Mouse (Mus musculus) midbrain, embryonic 15.5 days (tissue): ENCODE measurements around the gene Tgif2. TPM values are rescaled to one million over a fixed set of nuclear protein-coding genes. Genes with fewer than 3 reads are reported as not detected.
"Not testable (repeated sequence)": the region's sequence is repeated elsewhere in the genome, so short reads cannot be mapped to it uniquely, and the experiment has no call there.

Experiments
- ATAC-seq: fragments of 200-750 bp; cut with Nextera tagmentation; replicated peaks from 2 replicates; pipeline ENCODE4 v1.8.0; 2017; ENCODE audit warnings: moderate TSS enrichment
- H3K27ac ChIP-seq: fragments of 300-500 bp; sonication (generic); 2 replicates; pipeline ENCODE4 v1.5.1; 2015; ENCODE audit warnings: mild to moderate bottlenecking, inconsistent platforms
- H3K27me3 ChIP-seq: fragments of 300-500 bp; sonication (generic); replicated peaks from 2 replicates; pipeline ENCODE4 v1.6.1; 2015; ENCODE audit warnings: inconsistent platforms
- H3K36me3 ChIP-seq: fragments of 300-500 bp; sonication (generic); replicated peaks from 2 replicates; pipeline ENCODE4 v1.6.1; 2015; ENCODE audit warnings: inconsistent platforms
- H3K4me1 ChIP-seq: fragments of 300-500 bp; sonication (generic); 2 replicates; pipeline ENCODE4 v1.6.1; 2015; ENCODE audit warnings: inconsistent platforms
- H3K4me2 ChIP-seq: fragments of 300-500 bp; sonication (generic); 2 replicates; pipeline ENCODE4 v1.6.1; 2015; ENCODE audit warnings: inconsistent platforms, mild to moderate bottlenecking, moderate library complexity
- H3K4me3 ChIP-seq: fragments of 300-500 bp; sonication (generic); 2 replicates; pipeline ENCODE4 v1.5.1; 2015; ENCODE audit warnings: mild to moderate bottlenecking, inconsistent platforms
- H3K9ac ChIP-seq: fragments of 300-500 bp; sonication (generic); 2 replicates; pipeline ENCODE4 v1.6.1; 2015; ENCODE audit warnings: mild to moderate bottlenecking, inconsistent platforms
- H3K9me3 ChIP-seq: fragments of 300-500 bp; sonication (generic); 2 replicates; pipeline ENCODE4 v1.6.1; 2016; ENCODE audit warnings: inconsistent platforms
- WGBS: fragments of 180-500 bp; shearing (Covaris S2); methylation state at CpG from one replicate; pipeline ENCODE4 v1.1.7; 2015; ENCODE audit warnings: mixed read lengths; 5-methylcytosine and 5-hydroxymethylcytosine counted together
- polyA plus RNA-seq: library from polyadenylated mRNA; unstranded; fragments of >200 nt; fragmentation: Nextera tagmentation; extraction: Ambion mirVana; gene quantifications from 2 replicates; pipeline ENCODE4 v1.2.1, GENCODE M21; 2015

Tgif2 gene
- polyA plus RNA-seq, 1 experiment from 2014 or later: 19.9 TPM

GRCm38 (mm10) chr2:156884396-156885211 is 44.8 kb downstream of the Tgif2 start:
- Histone ChIP-seq H3K9ac (no peak overlapping the region), H3K4me3 (no peak overlapping the region), H3K9me3 (no peaks in the 10 kb centered on the region), H3K36me3 (no peaks in the 10 kb centered on the region), H3K27me3 (no peaks in the 10 kb centered on the region), H3K27ac (no peak overlapping the region), H3K4me2 (no peak overlapping the region), H3K4me1 (no peaks in the 10 kb centered on the region)
- no peak for ATAC-seq
- 91% methylated on average over 10 of the region's 10 CpGs for WGBS

GRCm38 (mm10) chr2:156885666-156886065 is 45.9 kb downstream of the Tgif2 start:
- not testable (repeated sequence) for H3K9ac ChIP-seq, H3K27me3 ChIP-seq, H3K9me3 ChIP-seq, H3K27ac ChIP-seq, H3K36me3 ChIP-seq, ATAC-seq, H3K4me1 ChIP-seq, H3K4me2 ChIP-seq, H3K4me3 ChIP-seq
- 89% methylated on average over 2 of the region's 2 CpGs for WGBS

- WGBS: 83% methylated on average over 10 of the region's 10 CpGs
- Histone ChIP-seq H3K9me3 (no peaks in the 10 kb centered on the region), H3K4me2 (no peak overlapping the region), H3K9ac (no peak overlapping the region), H3K36me3 (no peaks in the 10 kb centered on the region), H3K27me3 (no peaks in the 10 kb centered on the region), H3K4me1 (no peaks in the 10 kb centered on the region), H3K27ac (no peak overlapping the region), H3K4me3 (no peak overlapping the region)
- ATAC-seq: no peak
Measured at GRCm38 (mm10) chr2:156886084-156886631, 46.4 kb downstream of the Tgif2 start.

- no peak within 1 kb of the TSS for H3K4me3 ChIP-seq
Measured at GRCm38 (mm10) chr2:156887017-156887416, 47.2 kb downstream of the Tgif2 start, which contains the start of gene Sla2. Gene Sla2 (minus strand): TSS chr2:156887192.

GRCm38 (mm10) chr2:156888490-156888889 is 48.7 kb downstream of the Tgif2 start:
- no peaks in the 10 kb centered on the region for H3K9me3 ChIP-seq
- no peak overlapping the region for H3K4me3 ChIP-seq
- no peak overlapping the region for H3K27ac ChIP-seq
- ATAC-seq: no peak
- 79% methylated on average over 3 of the region's 3 CpGs for WGBS
- no peak overlapping the region for H3K4me2 ChIP-seq
- no peak overlapping the region for H3K9ac ChIP-seq
- H3K4me1 ChIP-seq: peaks cover 15% of the 10 kb centered on the region
- H3K27me3 ChIP-seq: no peaks in the 10 kb centered on the region
- no peaks in the 10 kb centered on the region for H3K36me3 ChIP-seq

More at GRCm38 (mm10) chr2:156887017-156887416, 47.2 kb downstream of the Tgif2 start, which contains the start of gene Sla2:
- H3K36me3 ChIP-seq: no peaks in the 10 kb centered on the region
- peaks cover 3% of the 10 kb centered on the region; the same call in 1 of the 2 replicates for H3K4me1 ChIP-seq
- H3K9ac ChIP-seq: no peak within 1 kb of the TSS
- no peaks in the 10 kb centered on the region for H3K27me3 ChIP-seq
- H3K4me2 ChIP-seq: no peak within 1 kb of the TSS
- no peak within 1 kb of the TSS for H3K27ac ChIP-seq
- 72% methylated on average over 6 of the region's 6 CpGs for WGBS
- H3K9me3 ChIP-seq: no peaks in the 10 kb centered on the region
- ATAC-seq: no peak

- Histone ChIP-seq H3K27me3 (no peaks in the 10 kb centered on the region), H3K9me3 (no peaks in the 10 kb centered on the region), H3K4me1 (peaks cover 15% of the 10 kb centered on the region), H3K4me2 (no peak overlapping the region), H3K9ac (no peak overlapping the region), H3K27ac (peak overlapping the region; percentile 2; the same call in 1 of the 2 replicates), H3K36me3 (no peaks in the 10 kb centered on the region), H3K4me3 (no peak overlapping the region)
- WGBS: 21% methylated on average over 3 of the region's 3 CpGs
- ATAC-seq: peak; percentile 80
Measured at GRCm38 (mm10) chr2:156892240-156892639, 52.4 kb downstream of the Tgif2 start.

- no peak for ATAC-seq
- Histone ChIP-seq H3K36me3 (no peaks in the 10 kb centered on the region), H3K27ac (no peak overlapping the region), H3K9ac (no peak overlapping the region), H3K4me3 (no peak overlapping the region), H3K4me2 (no peak overlapping the region), H3K9me3 (no peaks in the 10 kb centered on the region), H3K27me3 (no peaks in the 10 kb centered on the region), H3K4me1 (peaks cover 15% of the 10 kb centered on the region)
- WGBS: 65% methylated on average over 6 of the region's 6 CpGs
Measured at GRCm38 (mm10) chr2:156892821-156893220, 53.0 kb downstream of the Tgif2 start.

- Histone ChIP-seq H3K9ac (no peak overlapping the region), H3K36me3 (no peaks in the 10 kb centered on the region), H3K4me3 (no peak overlapping the region), H3K4me1 (peaks cover 15% of the 10 kb centered on the region), H3K9me3 (no peaks in the 10 kb centered on the region), H3K27ac (no peak overlapping the region), H3K27me3 (no peaks in the 10 kb centered on the region), H3K4me2 (no peak overlapping the region)
- WGBS: 84% methylated on average over 15 of the region's 15 CpGs
- ATAC-seq: no peak
Measured at GRCm38 (mm10) chr2:156894496-156895265, 54.9 kb downstream of the Tgif2 start.

- no peak overlapping the region for H3K4me3 ChIP-seq
- no peaks in the 10 kb centered on the region for H3K9me3 ChIP-seq
- ATAC-seq: no peak
- no peaks in the 10 kb centered on the region for H3K36me3 ChIP-seq
- no peak overlapping the region for H3K4me2 ChIP-seq
- H3K27me3 ChIP-seq: no peaks in the 10 kb centered on the region
- no peak overlapping the region for H3K27ac ChIP-seq
- no peak overlapping the region for H3K9ac ChIP-seq
- WGBS: 74% methylated on average over 9 of the region's 9 CpGs
- peaks cover 15% of the 10 kb centered on the region for H3K4me1 ChIP-seq
Measured at GRCm38 (mm10) chr2:156896384-156896914, 56.6 kb downstream of the Tgif2 start.

GRCm38 (mm10) chr2:156897034-156897433 is 57.2 kb downstream of the Tgif2 start:
- H3K9me3 ChIP-seq: no peaks in the 10 kb centered on the region
- WGBS: 84% methylated on average over 9 of the region's 9 CpGs
- no peaks in the 10 kb centered on the region for H3K27me3 ChIP-seq
- no peaks in the 10 kb centered on the region for H3K36me3 ChIP-seq
- no peak for ATAC-seq
- peaks cover 11% of the 10 kb centered on the region for H3K4me1 ChIP-seq
- no peak overlapping the region for H3K4me3 ChIP-seq
- no peak overlapping the region for H3K4me2 ChIP-seq
- H3K27ac ChIP-seq: no peak overlapping the region
- H3K9ac ChIP-seq: no peak overlapping the region

GRCm38 (mm10) chr2:156898374-156898773 is 58.6 kb downstream of the Tgif2 start:
- Histone ChIP-seq H3K27ac (no peak overlapping the region), H3K9me3 (no peaks in the 10 kb centered on the region), H3K4me1 (no peaks in the 10 kb centered on the region), H3K4me3 (no peak overlapping the region), H3K36me3 (no peaks in the 10 kb centered on the region), H3K27me3 (no peaks in the 10 kb centered on the region), H3K9ac (no peak overlapping the region), H3K4me2 (no peak overlapping the region)
- 70% methylated on average over 4 of the region's 4 CpGs for WGBS
- no peak for ATAC-seq

- Histone ChIP-seq H3K9me3 (no peaks in the 10 kb centered on the region), H3K9ac (no peak overlapping the region), H3K4me1 (no peaks in the 10 kb centered on the region), H3K36me3 (no peaks in the 10 kb centered on the region), H3K4me2 (no peak overlapping the region), H3K27me3 (no peaks in the 10 kb centered on the region), H3K27ac (no peak overlapping the region), H3K4me3 (no peak overlapping the region)
- no peak for ATAC-seq
- WGBS: 73% methylated on average over 4 of the region's 4 CpGs
Measured at GRCm38 (mm10) chr2:156899184-156899583, 59.4 kb downstream of the Tgif2 start.
